Mouse (Mus musculus): ENCODE measurements at regions not wholly inside any gene's neighbourhood (a gene's known extent, or its start where the extent isn't known, plus 50 kb on each side); places are given as distances from the start of the nearest gene placed in this dataset.

- in situ Hi-C loops (cut with MseI, MboI): loop anchor here (25.0 kb wide), 1 partner anchor 501 kb away; no protein-coding TSS in a partner anchor
Observed at GRCm38 (mm10) chrX:86438238-86438637, 133.3 kb upstream of the Mageb4 start.

Data from mouse trophoblast stem cell (cell line).